Mouse (Mus musculus): ENCODE data around the gene Ccdc14.
A peak's percentile ranks its signal among the peaks of the same experiment; 100 is the strongest.

- no peak for TF ChIP-seq EP300 (IDR thresholded peaks at IDR 0.05; ENCODE audit: low read depth)
- peak; percentile 43 for TF ChIP-seq CTCF (IDR thresholded peaks at IDR 0.05; ENCODE audit: low read depth)
Observed at GRCm38 (mm10) chr16:34742930-34743329, 52.5 kb downstream of the Ccdc14 start.
